Mouse (Mus musculus) heart, embryonic 14.5 days (tissue): ENCODE data around the gene Lamc1. TPM values are rescaled to one million over a fixed set of nuclear protein-coding genes. Genes with fewer than 3 reads are reported as not detected.
"Not testable (repeated sequence)": the region's sequence is repeated elsewhere in the genome, so short reads cannot be mapped to it uniquely, and the experiment has no call there.

Experiments used
- ATAC-seq: fragments of 200-750 bp; cut with Nextera tagmentation; 2 replicates; pipeline ENCODE4 v1.8.0; 2017; ENCODE audit warnings: low read depth, moderate TSS enrichment; ENCODE audit not compliant: insufficient number of reproducible peaks, insufficient read depth, low FRiP score
- H3K27ac ChIP-seq, 2 experiments: fragments of 200-500 bp in 1 of 2; fragments of 300-500 bp in 1 of 2; sonication (generic) in 1 of 2; replicated peaks in 1 of 2; 2 replicates each; pipeline ENCODE4 v1.5.1; 2012 to 2014; ENCODE audit warnings: low read depth in 2 of 2, low read length in 2 of 2, control low read depth in 1 of 2, mild to moderate bottlenecking in 1 of 2, mixed read lengths in 1 of 2; ENCODE audit not compliant: control insufficient read depth in 1 of 2, insufficient read depth in 1 of 2
- H3K27me3 ChIP-seq: fragments of 300-500 bp; sonication (generic); 2 replicates; pipeline ENCODE4 v1.6.1; 2014; ENCODE audit warnings: mild to moderate bottlenecking, low read length, control low read depth; ENCODE audit not compliant: control insufficient read depth, insufficient read depth
- H3K36me3 ChIP-seq: fragments of 300-500 bp; sonication (generic); 2 replicates; pipeline ENCODE4 v1.6.1; 2014; ENCODE audit warnings: mild to moderate bottlenecking, control low read depth, low read length, mixed read lengths; ENCODE audit not compliant: control insufficient read depth, insufficient read depth
- H3K4me1 ChIP-seq, 2 experiments: fragments of 200-500 bp in 1 of 2; fragments of 300-500 bp in 1 of 2; sonication (generic) in 1 of 2; 2 replicates each; pipeline ENCODE4 v1.6.1; 2012 to 2014; ENCODE audit warnings: low read length in 2 of 2, control low read depth in 1 of 2, mixed read lengths in 1 of 2; ENCODE audit not compliant: control insufficient read depth in 2 of 2, insufficient read depth in 2 of 2
- H3K4me2 ChIP-seq: fragments of 300-500 bp; sonication (generic); 2 replicates; pipeline ENCODE4 v1.6.1; 2014; ENCODE audit warnings: mild to moderate bottlenecking, low read length
- H3K4me3 ChIP-seq, 2 experiments: fragments of 200-500 bp in 1 of 2; fragments of 300-500 bp in 1 of 2; sonication (generic) in 1 of 2; 2 replicates each; pipeline ENCODE4 v1.5.1; 2012 to 2014; ENCODE audit warnings: low read length in 2 of 2, mild to moderate bottlenecking in 2 of 2, control low read depth in 1 of 2, low read depth in 1 of 2, moderate library complexity in 1 of 2; ENCODE audit not compliant: control insufficient read depth in 1 of 2, insufficient read depth in 1 of 2
- H3K9ac ChIP-seq: fragments of 300-500 bp; sonication (generic); 2 replicates; pipeline ENCODE4 v1.6.1; 2014; ENCODE audit warnings: mild to moderate bottlenecking, low read length
- H3K9me3 ChIP-seq: fragments of 300-500 bp; sonication (generic); 2 replicates; pipeline ENCODE4 v1.6.1; 2016; ENCODE audit warnings: low read length, control low read depth; ENCODE audit not compliant: control insufficient read depth
- WGBS: fragments of 180-500 bp; shearing (Covaris S2); extraction: QIAGEN DNeasy Blood & Tissue Kit; methylation state at CpG from one replicate; pipeline ENCODE4 v1.1.7; 2014; 5-methylcytosine and 5-hydroxymethylcytosine counted together
- polyA plus RNA-seq: library from polyadenylated mRNA; unstranded; fragments of >200 nt; fragmentation: Nextera tagmentation; extraction: Ambion mirVana; gene quantifications from 2 replicates; pipeline ENCODE4 v1.2.1, GENCODE M21; 2014

The Lamc1 gene
- polyA plus RNA-seq, 1 experiment from 2014 or later = 133 TPM

DNA sequence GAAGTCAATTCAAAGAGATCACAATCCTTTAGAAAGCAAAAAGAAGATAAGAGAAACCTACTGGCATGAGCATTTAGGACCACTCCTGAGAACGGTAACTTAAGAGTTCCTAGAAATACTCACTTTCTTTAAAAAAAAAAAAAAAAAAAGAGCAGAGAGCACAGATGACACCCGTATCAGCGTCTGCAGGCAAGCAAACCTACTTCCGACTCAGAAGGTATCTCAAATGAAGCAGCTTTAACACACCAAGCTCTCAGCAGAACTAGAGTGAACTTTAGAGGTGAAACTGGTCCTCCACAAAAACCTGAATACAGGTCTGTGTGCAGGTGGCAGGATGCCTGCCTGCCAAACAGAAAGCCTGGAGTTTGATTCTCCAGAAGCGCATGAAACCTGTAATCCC lies 19.6 kb downstream of the Lamc1 start:
- no peak overlapping the region for H3K4me3 ChIP-seq
- 84% methylated on average over 5 of the region's 5 CpGs for WGBS
- H3K36me3 ChIP-seq = no peaks in the 10 kb centered on the region
- H3K4me1 ChIP-seq = peaks cover 21 to 62% of the 10 kb centered on the region in 2 experiments
- H3K9ac ChIP-seq = no peak overlapping the region
- no peak overlapping the region for H3K27ac ChIP-seq
- no peak overlapping the region for H3K4me2 ChIP-seq
- H3K27me3 ChIP-seq = no peaks in the 10 kb centered on the region
- ATAC-seq = no peak
- no peaks in the 10 kb centered on the region for H3K9me3 ChIP-seq

GRCm38 (mm10) chr1:153310190-153310589 lies 22.4 kb downstream of the Lamc1 start:
- Histone ChIP-seq H3K4me3 (no peak overlapping the region), H3K4me2 (no peak overlapping the region), H3K4me1 (peaks cover 24 to 52% of the 10 kb centered on the region in 2 experiments), H3K36me3 (no peaks in the 10 kb centered on the region), H3K9ac (no peak overlapping the region), H3K27ac (no peak overlapping the region), H3K27me3 (no peaks in the 10 kb centered on the region), H3K9me3 (no peaks in the 10 kb centered on the region)
- no peak for ATAC-seq
- 87% methylated on average over 5 of the region's 5 CpGs for WGBS

- Histone ChIP-seq H3K4me1 (peaks cover 24 to 47% of the 10 kb centered on the region in 2 experiments), H3K9me3 (no peaks in the 10 kb centered on the region), H3K9ac (peak overlapping the region; percentile 56; the same call in 1 of the 2 replicates), H3K27ac (peak overlapping the region; percentile 16 to 84; a peak in 2 of 4 replicates), H3K4me2 (no peak overlapping the region), H3K36me3 (no peaks in the 10 kb centered on the region), H3K27me3 (no peaks in the 10 kb centered on the region), H3K4me3 (no peak overlapping the region)
- WGBS = 57% methylated on average over 4 of the region's 4 CpGs
- ATAC-seq = no peak
Measured at GRCm38 (mm10) chr1:153309310-153309709, 23.3 kb downstream of the Lamc1 start.

DNA sequence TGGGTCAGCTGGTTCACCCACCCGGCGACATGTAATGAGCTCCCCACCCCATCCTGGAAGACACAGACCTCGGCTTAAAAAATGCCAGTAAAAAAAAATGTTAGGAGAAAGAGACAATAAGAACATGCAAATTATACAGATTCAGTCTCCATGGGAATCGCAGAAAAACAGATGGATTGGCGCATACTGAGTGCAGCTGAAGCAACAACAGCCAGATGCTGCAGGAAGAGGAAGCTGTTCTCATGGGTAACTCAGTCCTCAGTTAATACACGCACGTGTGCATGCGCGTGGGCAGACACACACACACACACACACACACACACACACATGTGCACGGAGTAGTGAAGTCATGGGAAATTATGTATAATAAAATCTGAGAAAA lies 23.7 kb downstream of the Lamc1 start:
- Histone ChIP-seq H3K9me3 (no peaks in the 10 kb centered on the region), H3K4me2 (peak overlapping the region; percentile 46), H3K27ac (peak overlapping the region; percentile 57 to 84), H3K4me3 (no peak overlapping the region), H3K9ac (peak overlapping the region; percentile 56), H3K27me3 (no peaks in the 10 kb centered on the region), H3K4me1 (peaks cover 27 to 50% of the 10 kb centered on the region in 2 experiments), H3K36me3 (no peaks in the 10 kb centered on the region)
- ATAC-seq = no peak
- 61% methylated on average over 10 of the region's 10 CpGs for WGBS

GRCm38 (mm10) chr1:153308179-153308914 lies 24.2 kb downstream of the Lamc1 start:
- peak overlapping the region; percentile 56 for H3K9ac ChIP-seq
- WGBS = 30% methylated on average over 9 of the region's 9 CpGs
- peak overlapping the region; percentile 57 to 84 for H3K27ac ChIP-seq
- ATAC-seq = no peak
- H3K36me3 ChIP-seq = no peaks in the 10 kb centered on the region
- H3K4me3 ChIP-seq = no peak overlapping the region
- H3K9me3 ChIP-seq = no peaks in the 10 kb centered on the region
- H3K4me2 ChIP-seq = peak overlapping the region; percentile 46
- H3K27me3 ChIP-seq = no peaks in the 10 kb centered on the region
- peaks cover 27 to 55% of the 10 kb centered on the region in 2 experiments for H3K4me1 ChIP-seq

DNA sequence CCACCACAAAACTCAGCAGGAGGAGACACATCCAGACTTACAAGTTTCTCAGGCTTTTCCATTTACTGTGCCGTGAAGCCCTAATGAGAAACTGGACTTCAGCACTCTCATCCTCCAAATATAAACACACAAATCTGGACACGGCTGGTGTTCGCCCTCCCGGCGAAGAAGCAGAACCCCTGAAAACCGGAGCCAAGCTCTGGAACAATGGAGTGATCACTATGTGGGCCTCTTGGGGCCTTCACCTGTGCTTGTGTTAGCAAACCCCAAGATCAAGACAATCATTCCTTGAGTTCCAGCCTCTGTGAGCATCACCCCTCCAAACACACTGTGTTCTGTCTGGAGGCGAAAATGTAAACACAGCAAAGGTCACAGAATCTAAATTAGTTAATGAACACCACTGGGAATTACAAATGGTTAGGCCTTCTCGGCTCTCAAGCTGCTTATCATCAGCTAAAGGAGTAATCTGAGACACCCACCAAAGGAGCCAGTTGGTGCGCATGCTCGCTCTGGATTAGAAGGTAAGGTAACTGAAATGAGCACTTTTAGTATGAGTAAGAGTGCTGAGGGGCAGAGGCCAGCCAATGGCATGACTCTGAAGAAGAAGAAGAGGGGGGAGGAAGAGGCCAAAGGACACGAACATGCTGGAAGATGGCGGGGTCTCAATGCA lies 24.9 kb downstream of the Lamc1 start:
- H3K4me3 ChIP-seq = no peak overlapping the region
- H3K9me3 ChIP-seq = no peaks in the 10 kb centered on the region
- ATAC-seq = no peak
- peak overlapping the region; percentile 46 for H3K4me2 ChIP-seq
- H3K27ac ChIP-seq = peak overlapping the region; percentile 57 to 84
- H3K36me3 ChIP-seq = no peaks in the 10 kb centered on the region
- peak overlapping the region; percentile 56 for H3K9ac ChIP-seq
- H3K27me3 ChIP-seq = no peaks in the 10 kb centered on the region
- peaks cover 28 to 61% of the 10 kb centered on the region in 2 experiments for H3K4me1 ChIP-seq
- WGBS = 67% methylated on average over 12 of the region's 12 CpGs

DNA sequence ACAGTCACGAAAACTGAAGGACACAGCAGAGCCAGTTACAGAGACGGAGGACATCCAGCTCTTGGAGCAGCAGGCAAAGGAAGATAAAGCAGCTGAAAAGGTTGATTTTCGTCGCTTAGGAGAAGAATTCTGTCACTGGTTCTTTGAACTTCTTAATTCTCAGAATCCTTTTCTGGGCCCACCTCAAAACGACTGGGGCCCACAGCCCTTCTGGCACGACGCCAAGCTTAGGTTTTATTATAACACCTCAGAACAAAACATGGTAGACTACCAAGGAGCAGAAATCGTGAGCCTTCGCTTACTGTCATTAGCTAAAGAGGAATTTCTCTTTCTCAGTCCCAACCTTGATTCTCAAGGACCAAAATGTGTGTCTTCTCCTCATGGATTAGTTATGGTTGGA lies 26.9 kb downstream of the Lamc1 start:
- H3K4me2 ChIP-seq, H3K27ac ChIP-seq, H3K9me3 ChIP-seq, H3K4me3 ChIP-seq, H3K9ac ChIP-seq, H3K27me3 ChIP-seq, H3K36me3 ChIP-seq, ATAC-seq: not testable (repeated sequence)
- peaks cover 34 to 53% of the 10 kb centered on the region in 2 experiments for H3K4me1 ChIP-seq
- WGBS = 75% methylated on average over 9 of the region's 9 CpGs
